Mouse (Mus musculus) right cerebral cortex, adult 18-20 months (tissue): ENCODE measurements at regions not wholly inside any gene's neighbourhood (a gene's known extent, or its start where the extent isn't known, plus 50 kb on each side); places are given as distances from the start of the nearest gene placed in this dataset.

ENCODE experiments used
- DNase-seq: peaks from one replicate; pipeline ENCODE4 v3.0.0; 2022; ENCODE audit warnings: mixed read lengths

DNA sequence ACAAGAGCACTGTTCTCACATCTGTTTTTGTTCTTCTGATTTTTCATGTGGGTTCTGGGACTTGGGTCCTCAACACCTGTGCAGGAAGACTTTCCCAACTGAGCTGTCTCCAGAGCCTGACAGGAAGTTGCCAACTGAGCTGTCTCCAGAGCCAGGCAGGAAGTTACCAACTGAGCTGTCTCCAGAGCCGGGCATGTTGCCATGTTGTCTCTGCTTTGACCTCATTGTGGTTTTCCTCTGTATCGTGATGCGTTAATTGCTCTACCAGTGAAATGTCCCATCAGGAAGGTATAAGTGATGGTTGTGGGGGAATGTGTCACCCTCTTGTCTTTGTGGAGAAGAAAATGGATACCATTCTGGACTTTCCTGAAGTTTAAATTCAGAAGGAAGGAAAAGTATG lies 54.4 kb upstream of the Olfm4 start:
- no peak for DNase-seq

GRCm38 (mm10) chr14:79927161-79927560 lies 56.7 kb upstream of the Olfm4 start:
- DNase-seq = no peak

- peak; percentile 5 for DNase-seq
Measured at GRCm38 (mm10) chr14:79916960-79917848, 66.7 kb upstream of the Olfm4 start.

- no peak for DNase-seq
Measured at GRCm38 (mm10) chr14:79914966-79915365, 68.9 kb upstream of the Olfm4 start.

DNA sequence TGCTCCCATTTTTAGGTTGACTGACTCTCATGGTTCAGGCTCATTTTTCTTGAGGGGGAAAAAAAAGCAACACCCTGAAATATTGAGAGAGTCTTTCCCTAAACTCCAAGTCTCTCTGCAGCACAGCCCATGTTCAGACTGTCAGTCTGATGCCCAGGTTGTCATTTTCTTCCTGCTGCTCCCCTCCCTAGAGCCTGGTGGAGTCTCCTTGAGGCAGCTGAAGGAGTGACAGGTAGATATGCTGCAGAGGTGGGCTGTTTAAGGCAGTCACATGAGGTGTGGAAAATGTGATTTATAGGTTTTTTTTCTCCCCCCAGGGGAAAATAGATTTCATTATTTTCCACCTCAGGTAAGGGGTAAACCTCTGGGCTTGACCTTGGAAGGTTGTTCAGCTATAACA lies 70.6 kb upstream of the Olfm4 start:
- DNase-seq = no peak

DNA sequence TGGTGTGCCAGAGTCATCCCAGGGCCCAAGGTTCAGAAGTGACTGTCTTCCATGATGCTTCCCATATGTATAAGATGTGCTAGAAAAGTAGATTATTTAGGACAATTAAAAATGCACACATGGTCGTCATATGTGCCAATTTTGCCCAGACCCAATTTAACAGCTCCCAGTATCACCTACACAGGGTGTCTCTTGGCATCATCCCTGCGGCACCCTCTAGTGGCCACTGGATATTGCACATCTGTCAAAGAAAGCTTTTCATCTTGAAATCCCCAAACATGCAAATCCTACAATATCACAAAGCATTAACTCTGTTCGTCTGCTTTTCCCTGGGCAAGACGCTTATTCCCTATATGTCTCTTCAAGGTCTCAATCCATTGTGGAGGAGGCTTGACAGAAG lies 71.3 kb upstream of the Olfm4 start:
- peak; percentile 66 for DNase-seq

DNA sequence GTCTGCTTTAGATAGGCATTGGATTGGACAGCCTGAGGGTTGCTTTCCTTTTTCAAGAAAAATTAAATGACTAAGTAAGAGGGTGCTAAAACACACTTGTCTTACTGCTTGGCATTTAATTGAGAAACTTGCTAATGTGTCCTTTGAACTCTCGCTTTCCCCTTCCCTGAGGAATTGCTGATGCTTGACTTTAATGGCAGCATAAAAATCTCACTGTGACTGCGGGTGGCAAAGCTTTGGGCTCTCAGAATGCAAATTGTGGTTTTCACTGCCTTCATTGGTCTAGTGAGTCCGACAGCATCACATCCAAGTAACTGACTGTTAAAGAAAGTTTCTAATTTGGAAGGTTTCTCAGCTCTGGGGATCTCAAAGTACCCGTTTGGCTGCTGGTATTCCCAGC lies 76.1 kb upstream of the Olfm4 start:
- DNase-seq = no peak

DNA sequence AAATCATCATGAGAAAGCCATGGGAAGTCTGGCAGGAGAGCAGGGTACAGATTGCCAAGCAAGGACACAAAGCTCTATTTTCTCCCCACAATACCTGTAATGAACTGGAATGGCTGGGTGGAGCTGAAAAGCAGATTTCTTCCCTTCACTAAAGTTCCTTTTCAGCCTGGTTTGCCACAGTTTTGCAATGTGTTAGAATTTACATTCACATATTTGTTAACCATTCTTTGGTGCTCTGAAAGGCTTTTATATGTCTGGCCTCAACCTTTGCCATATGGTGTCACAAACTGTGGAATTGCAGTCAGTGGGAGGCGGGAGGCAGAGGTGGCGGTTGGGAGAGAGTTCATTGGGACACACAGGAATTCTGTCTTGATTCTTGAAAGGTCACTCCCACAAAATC lies 78.3 kb upstream of the Olfm4 start:
- no peak for DNase-seq

DNA sequence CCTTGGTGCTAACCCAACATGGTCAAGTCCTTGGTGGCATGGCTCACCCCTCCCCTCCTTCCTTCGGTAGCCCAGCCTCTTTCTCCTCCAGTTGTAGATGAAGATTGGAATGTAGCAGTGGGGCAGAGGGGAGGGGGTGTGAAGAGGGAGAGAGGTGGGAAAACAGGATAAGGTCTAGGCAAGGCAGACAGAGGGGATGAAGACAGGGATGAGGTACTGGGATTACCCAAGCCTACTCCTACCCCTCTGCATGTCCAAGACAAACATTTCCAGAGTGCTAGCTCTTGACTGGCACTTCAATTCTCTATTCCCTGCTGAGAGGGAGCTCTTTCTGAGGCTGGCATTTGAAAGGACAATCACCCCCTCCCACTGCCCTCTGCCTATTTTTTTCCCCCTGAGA lies 81.5 kb upstream of the Olfm4 start:
- DNase-seq = no peak

- DNase-seq = no peak
Measured at GRCm38 (mm10) chr14:79898240-79898639, 85.6 kb upstream of the Olfm4 start.

- no peak for DNase-seq
Measured at GRCm38 (mm10) chr14:79893241-79893640, 90.6 kb upstream of the Olfm4 start.

DNA sequence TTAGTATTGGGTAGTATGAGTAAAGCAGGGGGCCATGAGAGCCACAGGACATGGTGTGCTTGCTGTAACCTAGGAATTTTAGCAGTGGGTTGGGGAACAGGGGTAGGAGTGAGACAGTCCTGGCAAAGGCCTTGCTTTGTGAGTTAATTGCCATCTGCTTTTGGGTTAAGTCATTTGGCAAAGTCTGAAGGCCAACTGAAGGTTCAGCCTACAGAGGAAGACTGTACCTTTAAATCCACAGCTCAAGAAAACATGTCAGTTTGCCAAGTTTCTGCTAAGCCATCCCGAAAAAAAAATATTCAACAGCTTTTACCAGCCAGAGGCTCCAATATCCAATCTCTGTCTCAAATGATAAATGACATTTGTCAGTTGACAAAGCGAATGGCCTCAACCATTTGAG lies 93.2 kb upstream of the Olfm4 start:
- no peak for DNase-seq

- no peak for DNase-seq
Measured at GRCm38 (mm10) chr14:79890280-79890679, 93.6 kb upstream of the Olfm4 start.

DNA sequence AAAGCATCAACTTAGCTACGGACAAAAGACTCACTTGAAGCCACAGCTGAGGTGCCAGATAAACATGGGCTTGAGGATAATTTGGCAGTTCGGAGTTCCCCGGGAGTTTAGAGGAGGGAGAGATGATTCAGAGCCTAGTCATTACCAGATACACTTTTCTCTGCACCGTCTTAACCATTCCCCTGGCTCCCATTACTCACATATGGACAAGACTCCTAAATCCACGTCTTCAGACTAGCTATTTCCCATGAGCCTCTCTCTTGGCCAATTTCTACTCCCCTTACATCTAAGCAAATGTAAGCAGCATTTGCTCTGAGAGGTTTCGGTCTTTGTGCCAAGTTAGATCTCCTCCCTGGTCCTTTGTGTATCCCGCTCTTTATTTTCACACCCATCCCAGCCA lies 100.4 kb upstream of the Olfm4 start:
- DNase-seq = no peak

DNA sequence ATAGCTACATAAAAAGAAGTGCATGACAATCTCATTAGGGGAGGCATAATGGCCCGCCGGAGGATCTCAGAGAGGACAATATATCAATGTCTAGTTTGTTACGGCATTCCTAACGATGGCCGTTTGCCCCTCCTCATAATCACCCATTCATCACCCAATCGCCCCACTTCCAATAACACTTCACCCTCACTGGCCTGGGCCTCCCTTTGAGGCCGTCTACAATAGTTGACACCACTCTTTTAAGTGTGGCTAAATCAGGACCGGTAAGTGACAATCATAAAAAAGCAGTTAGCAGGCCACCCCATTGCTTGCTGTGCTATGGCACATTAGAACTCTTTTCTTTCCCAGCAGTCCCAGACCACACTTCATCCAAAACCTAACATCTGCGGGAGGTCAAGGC lies 102.2 kb upstream of the Olfm4 start:
- no peak for DNase-seq

- no peak for DNase-seq
Measured at GRCm38 (mm10) chr14:79880065-79880755, 103.7 kb upstream of the Olfm4 start.

DNA sequence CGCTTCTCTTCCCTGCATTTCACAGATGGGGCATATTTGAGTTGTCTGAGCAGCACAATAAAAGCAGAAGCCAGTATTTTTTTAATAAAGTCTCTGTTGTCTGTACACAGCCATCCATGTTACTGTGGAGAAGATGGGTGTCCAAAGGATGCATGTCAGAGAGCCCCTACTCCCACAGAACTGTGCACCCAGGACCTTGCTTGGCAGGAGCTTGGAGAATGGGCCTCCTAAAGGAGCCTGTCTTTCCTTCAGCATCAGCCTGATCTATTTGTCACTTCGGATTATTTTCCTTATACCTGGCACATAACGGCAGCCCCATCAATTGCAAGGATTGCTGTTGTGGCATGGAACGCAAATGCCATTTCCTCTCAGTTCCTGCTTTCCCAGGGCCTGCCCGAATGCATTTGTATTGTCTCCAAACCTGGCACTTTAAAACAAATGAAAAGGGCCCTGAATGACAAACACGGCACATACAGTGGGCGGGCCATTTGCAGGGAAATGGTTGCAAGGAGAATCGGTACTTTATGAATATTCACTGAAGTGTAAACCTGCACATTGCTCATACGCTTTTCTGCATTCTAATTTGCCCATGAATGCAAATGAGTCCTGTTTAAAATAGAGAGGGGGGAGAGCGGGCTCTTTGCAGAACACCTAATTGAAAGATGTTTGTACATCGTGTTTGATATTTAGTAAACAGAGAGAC lies 104.4 kb upstream of the Olfm4 start:
- DNase-seq = peak; percentile 6

- DNase-seq = no peak
Measured at GRCm38 (mm10) chr14:79878285-79879019, 105.4 kb upstream of the Olfm4 start.

- no peak for DNase-seq
Measured at GRCm38 (mm10) chr14:79873062-79873461, 102.0 kb upstream of the Pcdh8 start.

DNA sequence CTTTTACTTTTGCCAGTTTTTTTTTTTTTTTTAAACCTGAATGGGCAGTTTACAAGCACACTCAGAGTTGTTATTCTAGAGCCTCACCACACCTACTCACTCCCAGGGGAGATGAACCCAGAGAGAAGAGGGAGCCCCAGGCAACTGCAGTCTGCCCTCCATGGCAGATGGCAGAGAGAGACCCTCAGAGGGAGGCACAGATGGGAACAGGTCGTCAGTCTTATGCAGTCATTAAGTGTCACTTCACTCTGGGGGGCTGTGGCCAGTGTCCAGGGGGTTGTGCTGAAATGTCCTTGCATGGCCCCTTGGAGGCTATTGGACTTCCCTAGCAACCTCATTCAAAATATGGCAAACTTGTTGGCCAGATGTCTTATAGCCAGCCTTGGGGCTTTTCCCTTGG lies 101.3 kb upstream of the Pcdh8 start:
- DNase-seq = no peak

DNA sequence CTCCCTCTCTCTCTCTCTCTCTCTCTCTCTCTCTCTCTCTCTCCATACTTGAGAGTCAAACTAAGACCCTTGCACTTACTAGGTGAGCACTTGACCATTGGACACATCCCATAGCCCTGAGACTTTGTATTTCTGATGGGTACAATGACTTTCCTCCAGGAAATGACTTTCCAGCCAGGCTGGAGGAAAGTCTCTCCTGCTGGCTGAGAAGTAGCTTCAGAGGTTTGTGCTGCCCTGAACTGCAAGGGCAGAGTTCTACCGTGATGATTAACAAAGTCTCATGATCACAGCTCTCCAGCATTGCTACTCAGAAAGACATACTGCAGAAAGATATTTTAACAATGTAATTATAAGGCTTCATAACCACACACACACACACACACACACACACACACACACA lies 98.2 kb upstream of the Pcdh8 start:
- DNase-seq = no peak

DNA sequence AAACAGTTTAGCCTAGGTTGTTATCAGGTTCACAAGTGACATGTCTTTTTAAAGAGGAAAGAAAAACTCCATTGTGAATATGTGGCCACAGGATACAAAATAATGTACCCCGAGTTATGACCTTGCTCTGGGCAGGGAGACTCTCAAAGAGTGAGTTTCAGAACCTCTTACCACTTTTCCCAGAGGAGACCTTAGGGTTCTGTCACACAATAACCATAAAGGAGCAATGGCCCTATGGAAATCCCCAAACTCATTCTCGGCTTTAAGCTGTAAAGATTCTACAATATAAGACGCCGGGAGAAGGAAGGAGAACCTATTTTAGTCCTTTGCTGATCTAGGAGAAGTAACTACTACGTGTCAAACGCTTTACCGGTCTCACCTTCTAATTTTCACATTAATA lies 85.1 kb upstream of the Pcdh8 start:
- no peak for DNase-seq

DNA sequence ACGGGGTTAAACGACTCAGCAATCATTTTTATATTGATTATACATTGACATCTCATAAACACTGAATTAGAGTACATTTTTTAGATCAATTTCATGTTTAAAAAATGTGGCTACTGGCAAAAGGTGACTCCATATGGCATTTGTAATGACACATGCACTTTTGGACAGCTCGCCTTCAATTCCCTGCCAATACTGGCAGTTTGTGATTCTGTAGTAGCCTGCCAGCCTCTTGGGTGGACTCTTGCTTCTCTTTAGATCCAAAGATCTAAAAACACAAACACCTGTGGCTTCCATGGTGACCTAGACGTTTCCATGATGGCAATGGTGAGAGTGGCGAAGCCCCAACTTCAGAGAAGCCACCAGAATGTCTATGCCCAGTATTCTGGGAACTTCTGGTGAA lies 83.1 kb upstream of the Pcdh8 start:
- DNase-seq = no peak
